ENCODE assay signal across 9 mouse cellular contexts in genomic region chr4:154871757-154872251, GRCm38 (mm10). TPM values are rescaled to one million over a fixed set of nuclear protein-coding genes. Genes with fewer than 3 reads are reported as not detected.
DNase-seq lines count a peak whose midpoint lies in the region; ATAC-seq lines count a peak whose summit lies in the region.
"Had no signal": no experiment of that assay in that cellular context is flagged by ENCODE, and none has a peak within 500 bp of the region (broad histone marks: within the 10 kb centered on the region; RNA-seq: fewer than 3 reads in every experiment).

No protein-coding gene starts in this region.

- no peak overlapping the region; the same call in 1 of the 2 replicates for H3K4me2 ChIP-seq in kidney, embryonic 14.5 days (replicated peaks; ENCODE audit: low read depth, low read length)
- peak overlapping the region; percentile 30 for H3K4me2 ChIP-seq in hindbrain, embryonic 11.5 days (replicated peaks; ENCODE audit: low read depth, low read length)
- H3K4me2 ChIP-seq in midbrain, embryonic 15.5 days = peak overlapping the region; percentile 45

- no peaks in the 10 kb centered on the region for H3K36me3 ChIP-seq in kidney, embryonic 14.5 days (ENCODE audit: control insufficient read depth, insufficient read depth, low read length)
- H3K36me3 ChIP-seq in hindbrain, embryonic 11.5 days (ENCODE audit: control insufficient read depth, insufficient read depth, low read length) = no peaks in the 10 kb centered on the region
- no peaks in the 10 kb centered on the region for H3K36me3 ChIP-seq in midbrain, embryonic 15.5 days (replicated peaks)

- no peak overlapping the region for H3K27ac ChIP-seq in kidney, embryonic 14.5 days (ENCODE audit: low read depth, low read length)
- H3K27ac ChIP-seq in hindbrain, embryonic 11.5 days (ENCODE audit: low read depth, low read length) = no peak overlapping the region
- H3K27ac ChIP-seq in midbrain, embryonic 15.5 days = no peak overlapping the region

- DNase-seq in kidney, postnatal 36 days = no peak
- peak; percentile 76 for DNase-seq in WW6 (ENCODE audit: low read depth, low spot score)
- peak; percentile 50 for DNase-seq in hindbrain, embryonic 11.5 days (ENCODE audit: low spot score)
- no peak for DNase-seq in right cerebral cortex, adult 2 months (ENCODE audit: low spot score in 2 of 2)
- DNase-seq in urinary bladder, postnatal 36 days (ENCODE audit: low spot score in 2 of 2) = no peak
- DNase-seq: cerebellum, postnatal 25 days had no signal

- peak; percentile 77 for ATAC-seq in kidney, embryonic 14.5 days (ENCODE audit: low FRiP score, low TSS enrichment)
- ATAC-seq in hindbrain, embryonic 11.5 days (ENCODE audit: low FRiP score) = peak; percentile 54
- ATAC-seq in midbrain, embryonic 15.5 days (replicated peaks) = peak; percentile 63
- no peak for ATAC-seq in activated CD4-positive, CD25-positive, alpha-beta regulatory T cell, adult 4 months

- 2% methylated on average over 13 of the region's 13 CpGs for WGBS in kidney, embryonic 14.5 days
- 6% methylated on average over 12 of the region's 13 CpGs for WGBS in hindbrain, embryonic 11.5 days
- 4% methylated on average over 13 of the region's 13 CpGs for WGBS in midbrain, embryonic 15.5 days

- H3K27me3 ChIP-seq in kidney, embryonic 14.5 days (ENCODE audit: control insufficient read depth, insufficient read depth, low read length) = peaks cover 3% of the 10 kb centered on the region; the same call in 1 of the 2 replicates
- 0 out of 2 replicates have a peak, but pooled peaks cover 2% of the 10 kb centered on the region for H3K27me3 ChIP-seq in hindbrain, embryonic 11.5 days (ENCODE audit: control insufficient read depth, insufficient read depth, low read length)
- H3K27me3 ChIP-seq in midbrain, embryonic 15.5 days (replicated peaks) = peaks cover 3% of the 10 kb centered on the region; the same call in 1 of the 2 replicates

- H3K4me1 ChIP-seq in kidney, embryonic 14.5 days (ENCODE audit: control insufficient read depth, insufficient read depth, low read length) = no peaks in the 10 kb centered on the region
- peaks cover 5% of the 10 kb centered on the region; the same call in 1 of the 2 replicates for H3K4me1 ChIP-seq in hindbrain, embryonic 11.5 days (replicated peaks; ENCODE audit: control insufficient read depth, insufficient read depth, low read length)
- peaks cover 13% of the 10 kb centered on the region for H3K4me1 ChIP-seq in midbrain, embryonic 15.5 days

- H3K9me3 ChIP-seq in kidney, embryonic 14.5 days (ENCODE audit: control insufficient read depth, low read length) = no peaks in the 10 kb centered on the region
- no peaks in the 10 kb centered on the region for H3K9me3 ChIP-seq in hindbrain, embryonic 11.5 days (ENCODE audit: control insufficient read depth, low read length)
- no peaks in the 10 kb centered on the region for H3K9me3 ChIP-seq in midbrain, embryonic 15.5 days

- H3K9ac ChIP-seq in kidney, embryonic 14.5 days (ENCODE audit: low read depth, low read length) = peak overlapping the region; percentile 34; the same call in 1 of the 2 replicates
- peak overlapping the region; percentile 34; the same call in 1 of the 2 replicates for H3K9ac ChIP-seq in hindbrain, embryonic 11.5 days (ENCODE audit: low read depth, low read length)
- H3K9ac ChIP-seq in midbrain, embryonic 15.5 days = no peak overlapping the region

- H3K4me3 ChIP-seq in kidney, embryonic 14.5 days (ENCODE audit: low read length) = no peak overlapping the region
- H3K4me3 ChIP-seq in hindbrain, embryonic 11.5 days (ENCODE audit: low read depth, low read length) = 0 out of 2 replicates have a peak overlapping the region, but pooled peaks have one; percentile 9
- H3K4me3 ChIP-seq in midbrain, embryonic 15.5 days = peak overlapping the region; percentile 34

RNA-seq across cellular contexts. Expression of gene Mmel1, which starts 2.4 kb away (rescaled TPM):
- polyA plus RNA-seq in kidney, embryonic 14.5 days (2014; fragmentation: Nextera tagmentation; extraction: Ambion mirVana) = not detected in 2 replicates
- 0.48 and 0.56 TPM in 2 replicates for polyA plus RNA-seq in hindbrain, embryonic 11.5 days (2014; fragmentation: Nextera tagmentation; extraction: Ambion mirVana)
- polyA plus RNA-seq in midbrain, embryonic 15.5 days (2015; fragmentation: Nextera tagmentation; extraction: Ambion mirVana) = 0.31 and 0.49 TPM in 2 replicates
- not detected for polyA plus RNA-seq in activated CD4-positive, CD25-positive, alpha-beta regulatory T cell, adult 4 months (2017; shearing (Covaris generic))

RNA-seq across cellular contexts. Expression of gene Fam213b, which starts 27.1 kb away (rescaled TPM):
- 37.6 and 39.1 TPM in 2 replicates for polyA plus RNA-seq in kidney, embryonic 14.5 days (2014; fragmentation: Nextera tagmentation; extraction: Ambion mirVana)
- 39.8 and 41.4 TPM in 2 replicates for polyA plus RNA-seq in hindbrain, embryonic 11.5 days (2014; fragmentation: Nextera tagmentation; extraction: Ambion mirVana)
- 56.1 and 62.6 TPM in 2 replicates for polyA plus RNA-seq in midbrain, embryonic 15.5 days (2015; fragmentation: Nextera tagmentation; extraction: Ambion mirVana)
- polyA plus RNA-seq in activated CD4-positive, CD25-positive, alpha-beta regulatory T cell, adult 4 months (2017; shearing (Covaris generic)) = 1 to 10 TPM; 6.5 to 7.6 TPM

RNA-seq across cellular contexts. Expression of gene Ttc34, which starts 34.5 kb away (rescaled TPM):
- 0.24 and 0.31 TPM in 2 replicates for polyA plus RNA-seq in kidney, embryonic 14.5 days (2014; fragmentation: Nextera tagmentation; extraction: Ambion mirVana)
- 0.09 and 0.32 TPM in 2 replicates for polyA plus RNA-seq in hindbrain, embryonic 11.5 days (2014; fragmentation: Nextera tagmentation; extraction: Ambion mirVana)
- 1.6 and 1.7 TPM in 2 replicates for polyA plus RNA-seq in midbrain, embryonic 15.5 days (2015; fragmentation: Nextera tagmentation; extraction: Ambion mirVana)
- polyA plus RNA-seq in activated CD4-positive, CD25-positive, alpha-beta regulatory T cell, adult 4 months (2017; shearing (Covaris generic)) = not detected

RNA-seq across cellular contexts. Expression of gene Tnfrsf14, which starts 56.6 kb away (rescaled TPM):
- polyA plus RNA-seq in kidney, embryonic 14.5 days (2014; fragmentation: Nextera tagmentation; extraction: Ambion mirVana) = 0.42 and 0.47 TPM in 2 replicates
- polyA plus RNA-seq in hindbrain, embryonic 11.5 days (2014; fragmentation: Nextera tagmentation; extraction: Ambion mirVana) = 1.0 and 1.1 TPM in 2 replicates
- polyA plus RNA-seq in midbrain, embryonic 15.5 days (2015; fragmentation: Nextera tagmentation; extraction: Ambion mirVana) = 0.19 and 0.28 TPM in 2 replicates
- 100 to 1,000 TPM in 1 of 2 experiments, 10 to 100 TPM in 1; 57.3 to 109 TPM for polyA plus RNA-seq in activated CD4-positive, CD25-positive, alpha-beta regulatory T cell, adult 4 months (2017; shearing (Covaris generic))

Comparison
In these comparisons a context has a peak if more than half of its experiments do, and no peak if none do; other contexts are left out.
1. DNase-seq: peak in WW6 (single experiment) and hindbrain, embryonic 11.5 days (single experiment); none in kidney, postnatal 36 days (0 of 2), right cerebral cortex, adult 2 months (0 of 2) and urinary bladder, postnatal 36 days (0 of 2).